Mouse (Mus musculus): ENCODE results near the gene Dlg4. TPM values are rescaled to one million over a fixed set of nuclear protein-coding genes. Genes with fewer than 3 reads are reported as not detected.
A peak's percentile ranks its signal among the peaks of the same experiment; 100 is the strongest.

The Dlg4 gene
- 10 to 100 TPM; 29.9 to 37.6 TPM for total RNA-seq (2021)
- long read RNA-seq, experiment 1, partial matches to known transcripts = 0 of 8 reads
- long read RNA-seq, experiment 1, other reads (novel, unspliced or antisense) = 8 of 8 reads
- long read RNA-seq, experiment 2, partial matches to known transcripts = 2 of 4 reads
- long read RNA-seq, experiment 2, other reads (novel, unspliced or antisense) = 2 of 4 reads

DNA sequence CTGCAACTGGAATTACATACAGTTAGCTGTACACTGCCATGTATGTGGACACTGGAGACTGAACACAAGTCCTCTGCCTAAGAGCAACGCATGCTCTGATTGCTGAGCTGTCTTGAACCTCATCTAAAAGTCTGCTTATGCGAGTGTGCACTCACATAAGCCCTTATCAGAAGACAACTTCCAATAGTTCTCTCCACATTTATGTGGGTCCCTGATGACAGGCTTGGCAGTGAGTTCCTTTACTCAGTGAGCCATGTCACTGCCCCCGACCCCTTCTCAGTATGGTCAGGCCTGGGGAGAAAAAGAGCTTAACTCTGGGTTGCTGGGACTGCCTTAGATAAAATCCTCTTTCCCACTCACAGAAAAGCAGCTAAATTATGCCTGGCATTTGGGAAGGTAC lies at the start of gene Dlg4:
Gene Dlg4, plus strand, starts transcription at position 274 of the 400 bp plus-strand sequence.
- DNase-seq = no peak

- DNase-seq = no peak
Observed at GRCm38 (mm10) chr11:69968793-69969192, 47.9 kb upstream of the Dlg4 start.

- DNase-seq = no peak
Observed at GRCm38 (mm10) chr11:69970222-69970621, 46.5 kb upstream of the Dlg4 start.

DNA sequence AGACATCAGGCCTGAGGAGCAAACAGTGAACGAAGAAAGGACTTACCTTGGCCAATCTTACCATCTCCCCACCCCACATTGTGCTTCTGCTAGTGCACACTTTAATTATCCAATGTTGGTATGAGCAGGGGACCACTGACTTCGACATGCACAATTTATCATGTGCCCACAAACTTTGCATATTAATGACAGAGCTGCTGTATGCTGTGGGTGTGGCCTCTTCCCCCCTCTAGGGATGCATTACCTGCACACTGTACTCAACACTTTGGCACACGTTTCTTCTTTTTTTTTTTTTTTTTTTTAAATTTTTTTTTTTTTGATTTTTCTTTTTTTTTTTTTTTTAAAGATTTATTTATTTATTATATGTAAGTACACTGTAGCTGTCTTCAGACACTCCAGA lies 46.0 kb upstream of the Dlg4 start:
- no peak for DNase-seq

GRCm38 (mm10) chr11:69974907-69975306 lies 41.8 kb upstream of the Dlg4 start:
- no peak for DNase-seq

GRCm38 (mm10) chr11:69976271-69976670 lies 40.5 kb upstream of the Dlg4 start:
- DNase-seq = no peak

GRCm38 (mm10) chr11:69979827-69980195 lies 36.9 kb upstream of the Dlg4 start:
- no peak for DNase-seq

DNA sequence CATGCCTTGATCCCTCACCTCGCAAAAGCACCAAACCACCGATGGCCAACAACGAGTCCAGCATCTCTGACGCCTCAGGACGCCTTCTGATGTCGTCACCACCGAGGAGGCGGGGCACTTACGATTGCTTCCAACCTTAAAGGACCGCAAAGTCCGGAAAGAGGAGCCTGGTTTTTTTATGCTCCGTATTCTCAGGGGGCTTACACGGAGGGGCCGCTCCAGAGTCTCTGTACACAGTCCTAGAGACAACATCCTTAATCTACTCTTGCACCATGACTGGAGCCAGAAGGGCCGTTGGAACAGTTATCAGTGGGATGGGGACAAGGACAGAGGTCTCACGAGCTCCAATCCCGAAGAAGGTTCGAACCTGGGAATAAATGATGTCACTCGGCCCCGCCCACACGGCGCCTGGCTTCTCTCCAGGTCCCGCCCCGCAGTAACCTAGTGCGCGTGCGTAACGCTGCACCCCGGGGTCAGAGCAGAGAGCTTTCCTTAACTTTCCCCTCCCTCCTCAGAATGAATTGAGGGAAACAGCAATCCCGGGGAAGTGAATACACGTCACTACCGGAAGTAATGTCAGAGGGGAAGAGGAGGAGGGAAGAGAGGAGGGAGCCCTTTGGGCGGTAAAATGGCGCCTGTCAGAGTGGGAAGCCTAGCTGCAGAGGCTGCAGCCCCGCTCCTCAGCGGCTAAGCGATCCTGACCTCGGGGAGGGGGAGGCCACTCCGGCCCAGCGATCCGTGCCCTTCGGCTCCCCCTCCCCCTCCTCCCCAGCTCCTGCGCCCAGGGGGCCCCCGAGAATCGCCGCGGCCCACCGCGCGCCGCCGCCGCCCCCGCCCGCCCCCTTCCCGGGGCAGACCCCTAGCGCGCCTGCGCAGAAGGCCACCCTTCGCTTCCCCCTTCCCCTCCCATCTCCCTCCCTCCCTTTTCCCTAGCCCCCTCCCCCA lies 36.3 kb upstream of the Dlg4 start:
- peak; percentile 99 for DNase-seq

DNA sequence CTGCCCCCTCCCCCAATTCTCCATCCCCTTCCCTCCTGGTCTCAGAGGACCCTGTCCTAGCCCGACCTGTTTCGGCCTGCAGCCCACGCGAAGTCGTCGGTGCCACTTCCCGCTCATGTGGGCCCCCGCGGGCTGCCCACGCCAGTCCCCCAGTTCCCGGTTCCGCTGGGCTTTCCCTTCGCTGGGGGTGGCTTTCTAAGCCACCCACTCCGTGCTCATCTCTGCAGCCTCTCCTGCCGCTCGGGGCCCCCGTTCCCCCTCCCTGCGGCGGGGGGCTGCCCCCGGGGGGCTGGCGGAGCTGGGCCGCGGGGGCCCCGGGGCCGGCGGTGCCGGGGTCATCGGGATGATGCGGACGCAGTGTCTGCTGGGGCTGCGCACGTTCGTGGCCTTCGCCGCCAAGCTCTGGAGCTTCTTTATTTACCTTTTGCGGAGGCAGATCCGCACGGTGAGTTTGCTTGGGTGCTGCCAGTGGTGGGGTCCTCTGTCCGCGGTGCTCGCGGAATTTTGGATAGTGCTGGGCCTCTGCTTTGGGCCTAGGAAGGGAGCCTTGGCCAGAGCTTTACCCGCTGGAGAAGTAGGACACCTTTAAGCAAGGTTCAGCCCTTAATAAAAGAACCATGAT lies 35.5 kb upstream of the Dlg4 start, which contains the start of gene Ctdnep1:
Gene Ctdnep1, plus strand, starts transcription at position 16 of the 622 bp plus-strand sequence.
- DNase-seq = peak; percentile 51

- no peak for DNase-seq
Observed at GRCm38 (mm10) chr11:69982225-69982624, 34.5 kb upstream of the Dlg4 start, which contains the start of gene Elp5. Gene Elp5, minus strand, starts transcription at chr11:69982517.

- DNase-seq = no peak
Observed at GRCm38 (mm10) chr11:69982877-69983276, 33.9 kb upstream of the Dlg4 start.

GRCm38 (mm10) chr11:69983377-69983776 lies 33.4 kb upstream of the Dlg4 start:
- no peak for DNase-seq

DNA sequence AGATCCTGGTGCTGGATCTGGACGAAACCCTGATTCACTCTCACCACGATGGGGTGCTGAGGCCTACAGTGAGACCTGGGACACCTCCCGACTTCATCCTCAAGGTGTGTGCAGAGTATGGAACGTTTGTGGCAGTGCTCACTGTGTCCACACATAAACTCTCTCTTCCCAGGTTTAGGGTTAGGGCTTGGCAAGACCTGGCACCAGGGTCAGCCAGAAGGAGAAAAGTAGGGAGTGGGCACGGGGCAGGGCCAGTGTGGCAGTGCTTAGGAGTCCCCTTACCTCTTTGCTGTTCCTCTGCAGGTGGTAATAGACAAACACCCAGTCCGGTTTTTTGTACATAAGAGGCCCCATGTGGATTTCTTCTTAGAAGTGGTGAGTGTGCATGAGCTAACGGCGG lies 32.3 kb upstream of the Dlg4 start:
- DNase-seq = no peak

GRCm38 (mm10) chr11:69989949-69990348 lies 26.8 kb upstream of the Dlg4 start:
- no peak for DNase-seq

- DNase-seq = peak; percentile 97
Observed at GRCm38 (mm10) chr11:69990850-69991691, 25.7 kb upstream of the Dlg4 start, which contains the start of gene Gabarap. Gene Gabarap, plus strand, starts transcription at chr11:69991143.

GRCm38 (mm10) chr11:69991711-69992110 lies 25.0 kb upstream of the Dlg4 start:
- DNase-seq = no peak

DNA sequence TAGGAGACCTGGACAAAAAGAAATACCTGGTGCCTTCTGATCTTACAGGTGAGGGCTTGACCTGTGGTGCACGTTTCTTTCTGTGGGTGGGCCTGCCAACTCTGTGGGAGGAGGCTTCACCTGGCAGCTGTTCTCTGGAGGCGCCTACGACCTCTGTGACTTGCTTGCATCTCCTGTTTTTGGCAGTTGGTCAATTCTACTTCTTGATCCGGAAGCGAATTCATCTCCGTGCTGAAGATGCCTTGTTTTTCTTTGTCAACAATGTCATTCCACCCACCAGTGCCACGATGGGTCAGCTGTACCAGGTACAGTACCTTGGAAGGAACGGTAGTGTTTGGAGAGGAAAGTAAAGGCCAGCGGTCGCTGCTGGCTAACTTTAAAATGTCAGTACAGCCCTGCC lies 24.3 kb upstream of the Dlg4 start:
- no peak for DNase-seq

GRCm38 (mm10) chr11:69992932-69993331 lies 23.8 kb upstream of the Dlg4 start:
- DNase-seq = no peak

GRCm38 (mm10) chr11:69994401-69995090 lies 22.2 kb upstream of the Dlg4 start:
- no peak for DNase-seq

- peak; percentile 98 for DNase-seq
Observed at GRCm38 (mm10) chr11:69995391-69995960, 21.3 kb upstream of the Dlg4 start, which contains the start of gene Phf23. Gene Phf23, plus strand, starts transcription at chr11:69995777.

Data from adrenal gland, postnatal 10 days (tissue).